Mouse (Mus musculus): ENCODE data around the gene Psg22.
"Not testable (repeated sequence)": the region's sequence is repeated elsewhere in the genome, so short reads cannot be mapped to it uniquely, and the experiment has no call there.

Psg22 gene

GRCm38 (mm10) chr7:18717790-18718189, at the start of gene Psg22:
Psg22 (plus strand) TSS chr7:18718090.
- DNase-seq (ENCODE audit: low spot score in 2 of 2) = no peak

GRCm38 (mm10) chr7:18679772-18680171, 38.1 kb upstream of the Psg22 start:
- no peak for DNase-seq (ENCODE audit: low spot score in 2 of 2)

DNA sequence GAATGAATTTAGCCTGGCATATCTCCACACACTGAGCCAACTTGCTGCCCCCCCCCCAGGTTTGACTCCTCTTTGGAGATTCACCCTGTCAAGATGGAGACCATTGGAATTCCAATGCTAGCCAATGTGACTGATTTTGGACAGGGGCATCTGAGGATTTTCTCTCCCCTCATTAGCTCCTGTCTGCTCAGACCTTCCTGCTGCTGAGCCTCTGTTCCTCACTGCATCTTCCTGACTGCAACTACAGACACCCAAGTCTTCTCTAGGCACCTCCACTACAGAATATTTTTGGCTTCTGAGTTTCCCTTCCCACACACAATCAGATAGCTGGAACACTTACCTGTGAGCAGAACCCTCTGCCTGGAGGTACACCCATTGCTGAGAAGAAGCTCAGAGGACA, 32.3 kb upstream of the Psg22 start:
- DNase-seq (ENCODE audit: low spot score in 2 of 2) = no peak

DNA sequence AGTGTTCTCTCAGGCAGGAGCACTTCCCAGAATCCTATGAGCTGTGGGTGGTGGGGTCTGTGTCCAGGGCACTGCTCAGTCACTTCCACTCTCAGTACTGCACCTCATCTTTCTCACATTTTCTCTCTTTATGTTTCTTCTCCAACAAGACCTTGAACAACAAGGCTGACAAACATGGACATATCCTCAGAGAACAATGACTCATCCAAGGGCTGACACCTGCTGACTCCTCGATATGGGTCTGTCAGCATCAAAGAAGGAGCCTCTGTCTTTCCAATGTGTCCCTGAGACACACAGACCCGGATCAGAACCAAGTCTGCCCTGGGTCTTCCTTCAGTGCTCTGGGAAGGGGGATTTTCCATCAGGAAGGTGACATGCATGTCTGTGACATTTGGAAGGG, 31.8 kb upstream of the Psg22 start, which contains the start of gene Psg20:
Gene Psg20, minus strand, starts transcription at position 101 of the 400 bp plus-strand sequence.
- DNase-seq (ENCODE audit: low spot score in 2 of 2) = no peak

- DNase-seq (ENCODE audit: low spot score in 2 of 2) = not testable (repeated sequence)
Measured at GRCm38 (mm10) chr7:18710331-18710730, 7.6 kb upstream of the Psg22 start.

- DNase-seq (ENCODE audit: low spot score in 2 of 2) = no peak
Measured at GRCm38 (mm10) chr7:18710846-18711245, 7.0 kb upstream of the Psg22 start.

DNA sequence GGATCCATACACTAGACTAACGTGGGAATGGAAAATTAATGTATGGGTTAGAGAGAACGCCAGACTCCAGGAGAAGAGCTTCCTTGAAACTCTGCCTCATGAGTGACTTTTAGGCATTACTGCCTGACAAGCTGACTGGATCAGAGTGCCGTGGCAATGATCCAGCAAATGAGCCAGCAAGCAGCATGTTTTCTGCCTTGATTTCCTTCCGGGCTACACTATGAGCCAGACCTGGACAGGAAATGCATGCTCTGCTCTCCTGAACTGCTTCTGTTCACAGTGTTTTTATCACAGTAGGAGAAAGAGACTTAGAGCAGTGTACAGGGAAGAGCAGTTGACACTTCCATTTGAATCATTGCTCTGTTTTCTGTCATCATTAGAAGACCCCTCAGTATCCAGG, 2.3 kb upstream of the Psg22 start:
- no peak for DNase-seq (ENCODE audit: low spot score in 2 of 2)

DNA sequence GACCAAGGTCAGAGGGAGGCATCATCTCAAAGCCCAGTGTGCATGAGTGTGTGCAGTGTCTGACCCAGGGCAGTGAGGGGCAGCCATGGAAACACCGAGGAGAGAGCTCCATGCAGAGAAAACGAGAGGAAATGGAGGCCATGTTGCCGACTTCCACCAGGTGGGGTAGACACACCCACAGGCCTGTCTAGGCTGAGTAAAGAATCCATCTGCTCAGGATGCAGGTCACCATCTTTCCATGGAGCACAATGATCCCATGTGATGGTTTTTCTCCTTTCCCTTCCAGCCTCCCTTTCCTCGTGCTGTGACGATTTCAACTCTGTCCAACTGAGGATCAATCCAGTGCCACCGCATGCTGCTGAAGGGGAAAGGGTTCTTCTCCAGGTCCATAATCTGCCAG, 6.1 kb downstream of the Psg22 start:
- no peak for DNase-seq (ENCODE audit: low spot score in 2 of 2)

- DNase-seq (ENCODE audit: low spot score in 2 of 2) = not testable (repeated sequence)
Measured at GRCm38 (mm10) chr7:18725931-18726330, 8.0 kb downstream of the Psg22 start.

GRCm38 (mm10) chr7:18728391-18728790, 10.5 kb downstream of the Psg22 start:
- no peak for DNase-seq (ENCODE audit: low spot score in 2 of 2)

- DNase-seq (ENCODE audit: low spot score in 2 of 2) = no peak
Measured at GRCm38 (mm10) chr7:18733111-18733510, 15.2 kb downstream of the Psg22 start.

- DNase-seq (ENCODE audit: low spot score in 2 of 2) = no peak
Measured at GRCm38 (mm10) chr7:18734451-18734850, 16.6 kb downstream of the Psg22 start.

DNA sequence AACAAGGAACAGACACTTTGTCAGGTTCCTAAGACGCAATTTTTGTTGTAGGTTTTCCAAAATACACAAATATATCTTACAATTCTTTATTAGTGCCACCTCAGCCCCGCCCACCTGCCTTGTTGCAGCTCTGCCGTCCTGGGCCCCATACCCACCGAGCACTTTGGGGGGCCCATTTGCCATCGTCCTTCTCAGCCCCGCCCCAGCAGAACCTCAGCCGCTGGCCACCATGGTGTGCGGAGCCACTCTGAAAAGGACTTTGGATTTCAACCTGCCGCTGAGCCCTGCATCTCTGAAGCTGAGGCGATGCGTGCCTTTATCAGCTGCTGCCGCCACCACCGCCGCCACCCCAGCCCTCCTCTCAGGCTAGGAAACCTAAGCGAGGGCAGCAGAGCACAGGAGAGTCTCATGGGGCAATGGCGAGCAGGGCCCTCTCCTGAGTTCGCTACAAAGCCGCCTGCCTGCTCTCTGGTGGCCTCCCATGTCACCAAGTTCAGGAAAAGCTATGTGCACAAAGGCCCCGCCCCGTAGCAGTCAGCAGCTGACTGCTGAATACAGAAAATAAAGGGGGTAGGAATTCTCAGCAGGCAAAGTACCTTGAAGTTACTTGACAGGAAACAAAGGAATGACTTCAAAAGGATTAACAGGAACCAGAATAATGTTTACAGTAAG, 28.4 kb downstream of the Psg22 start:
- DNase-seq (ENCODE audit: low spot score in 2 of 2) = no peak

DNA sequence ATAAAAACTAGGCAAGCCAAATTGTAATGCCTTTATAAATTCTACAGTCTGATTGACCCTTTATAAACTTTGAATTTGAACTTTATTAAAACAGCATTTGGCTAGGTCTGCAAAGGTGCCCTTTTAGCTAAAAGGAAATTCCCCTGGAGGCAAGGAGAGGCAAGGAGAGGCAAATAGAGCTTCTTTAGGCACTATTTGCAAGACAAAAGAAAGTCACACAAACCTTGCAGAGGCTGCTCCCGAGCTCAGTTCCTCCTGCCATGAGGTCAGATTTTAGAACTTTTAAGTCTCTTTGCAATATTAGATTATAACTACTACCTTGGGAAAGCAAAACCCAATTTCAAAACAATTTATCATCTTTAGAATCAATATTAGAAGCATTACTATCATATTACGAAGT, 29.5 kb downstream of the Psg22 start:
- not testable (repeated sequence) for DNase-seq (ENCODE audit: low spot score in 2 of 2)

- DNase-seq (ENCODE audit: low spot score in 2 of 2) = no peak
Measured at GRCm38 (mm10) chr7:18748994-18749895, 31.4 kb downstream of the Psg22 start.

GRCm38 (mm10) chr7:18749896-18750477, 32.1 kb downstream of the Psg22 start:
- peak in 1 of 2 experiments; percentile 2 for DNase-seq (ENCODE audit: low spot score in 2 of 2)

DNA sequence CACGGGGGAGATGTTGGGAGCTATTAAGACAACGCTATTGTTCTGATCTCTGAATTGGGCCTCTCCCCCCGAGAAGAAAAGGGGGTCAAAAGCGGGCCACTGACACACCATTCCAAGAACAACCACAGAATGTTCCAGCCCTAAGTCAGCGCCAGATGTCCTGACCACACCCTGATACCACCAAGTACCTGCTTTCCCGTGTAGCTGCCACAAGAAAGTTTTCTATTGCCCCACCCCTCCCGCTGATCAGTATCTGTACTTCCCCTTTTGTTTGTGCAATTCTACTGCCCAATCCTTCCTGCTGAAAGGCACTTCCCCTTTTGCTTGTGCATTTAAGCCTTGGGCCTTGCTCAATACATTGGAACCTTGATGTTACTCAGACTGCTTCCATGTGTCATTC, 42.3 kb downstream of the Psg22 start:
- DNase-seq (ENCODE audit: low spot score in 2 of 2) = not testable (repeated sequence)

- not testable (repeated sequence) for DNase-seq (ENCODE audit: low spot score in 2 of 2)
Measured at GRCm38 (mm10) chr7:18762885-18763284, 45.0 kb downstream of the Psg22 start.

Measured in spleen, postnatal 36 days (tissue).